Mouse (Mus musculus) G1E-ER4 (cell line): ENCODE measurements around the gene Gm3633. TPM values are rescaled to one million over a fixed set of nuclear protein-coding genes. Genes with fewer than 3 reads are reported as not detected.
"Not testable (repeated sequence)": the region's sequence is repeated elsewhere in the genome, so short reads cannot be mapped to it uniquely, and the experiment has no call there.

Experiments
- GATA1 ChIP-seq: IDR thresholded peaks from one replicate; pipeline ENCODE4 v1.8.0; 2012; ENCODE audit warnings: low read length, inconsistent platforms
- polyA plus RNA-seq: library from polyadenylated mRNA; stranded (reverse); fragments of >175 nt; gene quantifications from 2 replicates; pipeline ENCODE4 v1.2.3, GENCODE M21; 2012

Gene Gm3633
- polyA plus RNA-seq = not detected in 2 replicates

DNA sequence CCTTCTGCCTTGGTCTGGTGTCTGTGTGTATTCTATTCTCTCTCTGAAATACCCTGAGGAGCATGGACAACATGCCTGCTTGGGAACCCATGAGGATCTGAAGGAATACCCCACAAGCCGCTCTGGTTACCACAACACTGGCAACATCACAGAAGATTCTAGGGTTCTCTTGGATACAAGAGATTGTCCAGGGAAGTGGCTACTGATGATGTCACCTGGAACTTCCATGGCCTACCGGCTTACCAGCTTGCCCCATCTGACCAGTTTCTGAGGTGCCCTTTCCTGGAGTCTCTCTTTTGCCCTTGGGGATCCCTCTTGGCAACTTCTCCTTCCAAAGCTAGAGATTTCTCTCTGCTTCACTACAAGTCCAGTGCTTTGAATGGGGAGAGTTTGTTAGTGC is at the start of gene Gm3633:
TSS of gene Gm3633 (minus strand) at position 101 of the 400 bp plus-strand sequence.
- TF ChIP-seq GATA1 = not testable (repeated sequence)

GRCm38 (mm10) chr14:42655638-42656037 is 13.9 kb upstream of the Gm3633 start, which contains the start of gene Gm10378:
Gm10378 (plus strand) TSS chr14:42655938.
- TF ChIP-seq GATA1 = not testable (repeated sequence)

DNA sequence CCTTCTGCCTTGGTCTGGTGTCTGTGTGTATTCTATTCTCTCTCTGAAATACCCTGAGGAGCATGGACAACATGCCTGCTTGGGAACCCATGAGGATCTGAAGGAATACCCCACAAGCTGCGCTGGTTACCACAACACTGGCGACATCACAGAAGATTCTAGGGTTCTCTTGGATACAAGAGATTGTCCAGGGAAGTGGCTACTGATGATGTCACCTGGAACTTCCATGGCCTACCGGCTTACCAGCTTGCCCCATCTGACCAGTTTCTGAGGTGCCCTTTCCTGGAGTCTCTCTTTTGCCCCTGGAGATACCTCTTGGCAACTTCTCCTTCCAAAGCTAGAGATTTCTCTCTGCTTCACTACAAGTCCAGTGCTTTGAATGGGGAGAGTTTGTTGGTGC is 41.9 kb downstream of the Gm3633 start, which contains the start of gene Gm17124:
TSS of gene Gm17124 (minus strand) at position 101 of the 400 bp plus-strand sequence.
- not testable (repeated sequence) for TF ChIP-seq GATA1

Other genes with a start within 250 kb of the Gm3633 start
- gene Gm8005, start 202.2 kb downstream of the Gm3633 start, polyA plus RNA-seq = not detected in 2 replicates
- gene Gm8011, start 178.0 kb downstream of the Gm3633 start, polyA plus RNA-seq = not detected in 2 replicates
- not detected in 2 replicates for gene Gm8020, start 139.6 kb downstream of the Gm3633 start, polyA plus RNA-seq
- not detected in 2 replicates for gene Gm8024, start 117.6 kb downstream of the Gm3633 start, polyA plus RNA-seq
- not detected in 2 replicates for gene Gm17124, start 42.0 kb downstream of the Gm3633 start, polyA plus RNA-seq
- not detected in 2 replicates for gene Gm10378, start 14.0 kb upstream of the Gm3633 start, polyA plus RNA-seq
- not detected in 2 replicates for gene Gm3015, start 126.9 kb upstream of the Gm3633 start, polyA plus RNA-seq
- not detected in 2 replicates for gene Gm10377, start 156.1 kb upstream of the Gm3633 start, polyA plus RNA-seq
- not detected in 2 replicates for gene Gm21977, start 211.6 kb upstream of the Gm3633 start, polyA plus RNA-seq